Mouse (Mus musculus) forebrain, embryonic 10.5 days (tissue): ENCODE results near the gene Ehmt2. TPM values are rescaled to one million over a fixed set of nuclear protein-coding genes. Genes with fewer than 3 reads are reported as not detected.

Experiments used
- DNase-seq: peaks from one replicate; pipeline ENCODE4 v3.0.0-alpha.2; 2017; ENCODE audit warnings: low spot score; ENCODE audit errors: extremely low spot score
- H3K27ac ChIP-seq: fragments of 300-500 bp; sonication (generic); 2 replicates; pipeline ENCODE4 v1.5.1; 2016; ENCODE audit warnings: mild to moderate bottlenecking
- H3K27me3 ChIP-seq: fragments of 300-500 bp; sonication (generic); 2 replicates; pipeline ENCODE4 v1.6.1; 2016; ENCODE audit warnings: mild to moderate bottlenecking; ENCODE audit not compliant: poor library complexity, severe bottlenecking
- H3K36me3 ChIP-seq: fragments of 300-500 bp; sonication (generic); replicated peaks from 2 replicates; pipeline ENCODE4 v1.6.1; 2016; ENCODE audit warnings: mild to moderate bottlenecking, moderate library complexity
- H3K4me1 ChIP-seq: fragments of 300-500 bp; sonication (generic); 2 replicates; pipeline ENCODE4 v1.6.1; 2016
- H3K4me3 ChIP-seq: fragments of 300-500 bp; sonication (generic); 2 replicates; pipeline ENCODE4 v1.5.1; 2016; ENCODE audit warnings: mild to moderate bottlenecking, moderate library complexity
- H3K9me3 ChIP-seq: fragments of 300-500 bp; sonication (generic); 2 replicates; pipeline ENCODE4 v1.6.1; 2016; ENCODE audit warnings: mild to moderate bottlenecking, moderate library complexity
- WGBS: fragments of 180-500 bp; shearing (Covaris S2); methylation state at CpG from one replicate; pipeline ENCODE4 v1.1.7; 2016; 5-methylcytosine and 5-hydroxymethylcytosine counted together
- polyA plus RNA-seq: library from polyadenylated mRNA; unstranded; fragments of >200 nt; fragmentation: Nextera tagmentation; extraction: Ambion mirVana; gene quantifications from 2 replicates; pipeline ENCODE4 v1.2.1, GENCODE M21; 2016

Ehmt2 gene
- polyA plus RNA-seq, 1 experiment from 2014 or later: 98.8 TPM

DNA sequence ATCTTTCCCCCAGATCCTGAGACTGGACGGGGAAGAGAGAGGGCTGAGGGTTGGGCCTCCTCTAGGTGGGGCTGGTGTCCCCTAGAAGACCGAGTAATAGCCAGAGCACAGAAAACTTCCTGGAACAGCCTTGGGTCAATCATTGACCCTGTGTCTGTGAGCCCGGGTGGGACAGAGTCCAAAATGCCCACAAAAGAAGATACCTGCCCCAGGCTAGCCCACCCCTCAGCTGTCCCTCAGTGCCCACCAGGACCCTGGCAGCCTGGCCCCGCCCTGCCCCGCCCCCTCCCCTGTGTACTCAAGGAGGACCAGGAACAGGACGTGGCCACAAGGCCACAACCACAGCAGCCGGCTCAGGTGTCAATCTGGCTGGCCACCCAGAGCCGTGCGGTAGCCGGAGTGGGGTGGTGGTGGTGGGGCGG is 17.2 kb downstream of the Ehmt2 start:
- Histone ChIP-seq H3K9me3 (no peaks in the 10 kb centered on the region), H3K36me3 (peaks cover 39% of the 10 kb centered on the region), H3K27ac (peak overlapping the region; percentile 48), H3K27me3 (no peaks in the 10 kb centered on the region), H3K4me3 (peak overlapping the region; percentile 11; the same call in 1 of the 2 replicates), H3K4me1 (peaks cover 16% of the 10 kb centered on the region)
- 21% methylated on average over 11 of the region's 11 CpGs for WGBS
- no peak for DNase-seq

DNA sequence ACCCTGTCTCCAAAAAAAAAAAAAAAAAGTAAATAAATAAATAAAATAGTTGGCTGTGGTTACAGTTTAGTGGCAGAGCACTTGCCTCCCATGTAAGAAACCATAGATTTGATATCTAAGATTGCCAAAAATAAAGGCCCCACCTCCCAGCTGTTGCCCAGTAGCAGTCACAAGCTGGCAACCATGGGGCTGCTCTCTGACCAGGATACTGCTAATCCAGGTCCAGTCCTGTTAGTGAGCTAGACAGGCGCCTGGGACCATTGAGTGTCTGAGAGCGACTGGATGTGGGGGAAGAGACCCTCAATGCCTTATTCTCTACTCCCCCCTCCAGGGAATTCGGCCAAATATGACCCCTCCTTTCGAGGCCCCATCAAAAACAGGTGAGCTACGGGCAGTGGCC is 18.0 kb downstream of the Ehmt2 start:
- Histone ChIP-seq H3K9me3 (no peaks in the 10 kb centered on the region), H3K27me3 (no peaks in the 10 kb centered on the region), H3K27ac (no peak overlapping the region), H3K4me1 (peaks cover 16% of the 10 kb centered on the region), H3K4me3 (no peak overlapping the region), H3K36me3 (peaks cover 30% of the 10 kb centered on the region)
- no peak for DNase-seq
- WGBS: 89% methylated on average over 5 of the region's 5 CpGs

DNA sequence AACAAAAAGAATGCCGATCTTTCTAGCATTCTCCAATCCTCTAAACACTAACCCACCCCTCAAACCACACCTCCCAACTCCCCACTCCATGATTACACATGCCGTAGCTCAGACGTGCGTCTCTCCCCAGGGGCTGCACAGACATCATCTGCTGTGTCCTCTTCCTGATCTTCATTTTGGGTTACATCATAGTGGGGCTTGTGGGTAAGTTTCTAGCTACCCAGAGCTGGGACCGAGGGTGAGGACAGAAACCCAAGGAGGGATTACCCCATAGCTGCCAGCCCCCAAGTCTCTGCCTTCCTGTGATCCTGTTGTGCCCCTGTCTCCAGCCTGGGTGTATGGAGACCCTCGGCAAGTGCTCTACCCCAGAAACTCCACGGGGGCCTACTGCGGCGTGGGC is 18.9 kb downstream of the Ehmt2 start:
- no peak for DNase-seq
- H3K4me3 ChIP-seq: no peak overlapping the region
- WGBS: 89% methylated on average over 9 of the region's 9 CpGs

DNA sequence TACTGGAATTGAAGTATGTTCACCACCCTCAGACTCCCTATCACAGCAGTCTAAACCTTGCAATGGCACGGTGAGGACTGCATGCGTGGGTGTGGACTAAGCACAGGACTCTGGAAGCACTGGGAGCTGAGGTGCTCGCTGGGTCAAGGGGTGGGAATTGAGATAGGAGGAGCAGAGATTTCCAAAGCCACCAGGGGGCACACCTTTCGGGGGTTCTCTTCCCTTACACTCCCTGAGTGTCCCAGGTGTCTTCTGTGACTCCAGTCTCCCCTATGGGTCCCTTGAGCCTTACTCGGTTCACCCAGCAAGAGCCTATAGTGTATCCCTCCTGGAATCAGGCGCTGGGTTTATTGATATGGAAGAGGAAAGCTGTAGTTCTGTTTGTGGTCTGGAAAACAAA is 24.7 kb downstream of the Ehmt2 start:
- H3K27ac ChIP-seq: no peak overlapping the region
- H3K4me1 ChIP-seq: no peaks in the 10 kb centered on the region
- H3K27me3 ChIP-seq: no peaks in the 10 kb centered on the region
- 62% methylated on average over 6 of the region's 6 CpGs for WGBS
- H3K4me3 ChIP-seq: no peak overlapping the region
- no peak for DNase-seq
- H3K9me3 ChIP-seq: no peaks in the 10 kb centered on the region
- H3K36me3 ChIP-seq: no peaks in the 10 kb centered on the region

More for the DNA sequence above, 18.9 kb downstream of the Ehmt2 start:
- no peaks in the 10 kb centered on the region for H3K27me3 ChIP-seq
- H3K4me1 ChIP-seq: peaks cover 16% of the 10 kb centered on the region
- H3K27ac ChIP-seq: no peak overlapping the region
- peaks cover 21% of the 10 kb centered on the region for H3K36me3 ChIP-seq
- no peaks in the 10 kb centered on the region for H3K9me3 ChIP-seq

DNA sequence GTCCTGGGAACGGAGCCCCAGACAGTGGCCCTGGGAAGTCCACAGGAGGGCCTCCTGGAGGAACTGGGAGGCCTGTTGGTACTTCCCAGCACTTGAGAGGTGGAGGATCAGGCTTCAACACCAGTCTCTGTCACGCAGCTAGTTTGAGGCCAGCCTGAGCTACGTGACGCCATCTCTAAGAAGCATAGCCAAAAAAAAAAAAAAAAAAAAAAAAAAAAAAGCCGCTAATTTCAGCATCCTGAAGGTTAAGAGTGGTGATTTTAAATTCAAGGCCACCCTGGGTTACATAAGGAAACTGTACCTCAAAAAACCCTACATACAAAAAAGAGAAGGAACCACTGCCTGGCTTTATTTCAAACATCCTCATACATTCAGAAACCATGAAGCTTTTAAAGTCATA is 26.0 kb downstream of the Ehmt2 start:
- Histone ChIP-seq H3K27ac (no peak overlapping the region), H3K4me1 (no peaks in the 10 kb centered on the region), H3K27me3 (no peaks in the 10 kb centered on the region), H3K36me3 (no peaks in the 10 kb centered on the region), H3K4me3 (no peak overlapping the region), H3K9me3 (no peaks in the 10 kb centered on the region)
- no peak for DNase-seq
- 72% methylated on average over 5 of the region's 5 CpGs for WGBS

DNA sequence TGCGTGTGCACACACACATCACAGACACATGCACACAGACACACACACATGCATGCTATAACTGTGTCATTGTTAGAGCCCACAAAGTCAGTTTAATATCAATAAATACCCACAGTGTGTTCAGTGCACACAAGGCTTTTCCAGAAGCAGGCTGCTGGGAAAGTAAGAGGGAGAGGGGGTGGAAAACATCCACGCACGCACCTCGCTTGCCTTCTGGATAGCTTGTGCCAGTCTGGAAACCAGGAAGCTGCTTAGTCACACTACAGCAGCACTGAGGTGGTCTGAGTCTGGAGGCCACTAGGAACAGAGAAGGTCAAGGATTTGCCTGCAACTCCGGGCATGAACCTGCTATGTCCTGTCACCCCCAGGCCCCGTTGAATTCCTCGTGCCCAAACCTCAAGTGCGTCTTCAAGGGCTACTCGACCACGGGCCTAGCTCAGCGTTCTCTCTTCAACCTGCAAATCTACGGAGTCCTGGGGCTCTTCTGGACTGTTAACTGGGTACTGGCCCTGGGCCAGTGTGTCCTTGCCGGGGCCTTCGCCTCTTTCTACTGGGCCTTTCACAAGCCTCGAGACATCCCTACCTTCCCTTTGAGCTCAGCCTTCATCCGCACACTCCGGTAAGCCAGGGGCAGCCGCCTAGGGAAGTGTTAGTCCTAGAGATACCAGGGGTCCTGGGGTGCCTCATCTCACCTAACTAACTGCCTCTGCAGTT is 29.2 kb downstream of the Ehmt2 start:
- no peaks in the 10 kb centered on the region for H3K9me3 ChIP-seq
- no peak overlapping the region for H3K4me3 ChIP-seq
- 89% methylated on average over 18 of the region's 18 CpGs for WGBS
- H3K27me3 ChIP-seq: peaks cover 7% of the 10 kb centered on the region
- peaks cover 18% of the 10 kb centered on the region for H3K4me1 ChIP-seq
- H3K36me3 ChIP-seq: no peaks in the 10 kb centered on the region
- DNase-seq: no peak
- H3K27ac ChIP-seq: no peak overlapping the region

DNA sequence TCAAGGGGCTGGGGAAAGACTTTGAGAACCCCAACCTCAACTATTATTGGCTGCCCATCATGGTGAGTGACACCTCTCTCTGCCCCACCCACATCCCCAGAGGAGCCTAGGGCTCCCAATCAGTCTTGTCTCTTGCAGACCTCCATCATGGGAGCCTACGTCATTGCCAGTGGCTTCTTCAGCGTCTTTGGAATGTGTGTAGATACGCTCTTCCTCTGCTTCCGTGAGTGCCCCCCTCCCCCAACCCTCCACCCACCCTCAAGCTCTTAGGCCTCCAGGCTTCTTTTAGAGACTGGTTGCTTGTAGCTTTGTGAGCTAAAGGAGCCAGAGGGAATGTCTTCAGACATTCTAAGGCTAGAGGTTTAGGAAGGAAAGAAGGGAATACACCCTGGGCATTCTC is 30.6 kb downstream of the Ehmt2 start:
- WGBS: 80% methylated on average over 4 of the region's 4 CpGs
- Histone ChIP-seq H3K9me3 (no peaks in the 10 kb centered on the region), H3K27ac (no peak overlapping the region), H3K4me1 (peaks cover 22% of the 10 kb centered on the region), H3K27me3 (peaks cover 12% of the 10 kb centered on the region), H3K4me3 (no peak overlapping the region), H3K36me3 (peaks cover under 1% of the 10 kb centered on the region; the same call in 1 of the 2 replicates)
- DNase-seq: no peak

DNA sequence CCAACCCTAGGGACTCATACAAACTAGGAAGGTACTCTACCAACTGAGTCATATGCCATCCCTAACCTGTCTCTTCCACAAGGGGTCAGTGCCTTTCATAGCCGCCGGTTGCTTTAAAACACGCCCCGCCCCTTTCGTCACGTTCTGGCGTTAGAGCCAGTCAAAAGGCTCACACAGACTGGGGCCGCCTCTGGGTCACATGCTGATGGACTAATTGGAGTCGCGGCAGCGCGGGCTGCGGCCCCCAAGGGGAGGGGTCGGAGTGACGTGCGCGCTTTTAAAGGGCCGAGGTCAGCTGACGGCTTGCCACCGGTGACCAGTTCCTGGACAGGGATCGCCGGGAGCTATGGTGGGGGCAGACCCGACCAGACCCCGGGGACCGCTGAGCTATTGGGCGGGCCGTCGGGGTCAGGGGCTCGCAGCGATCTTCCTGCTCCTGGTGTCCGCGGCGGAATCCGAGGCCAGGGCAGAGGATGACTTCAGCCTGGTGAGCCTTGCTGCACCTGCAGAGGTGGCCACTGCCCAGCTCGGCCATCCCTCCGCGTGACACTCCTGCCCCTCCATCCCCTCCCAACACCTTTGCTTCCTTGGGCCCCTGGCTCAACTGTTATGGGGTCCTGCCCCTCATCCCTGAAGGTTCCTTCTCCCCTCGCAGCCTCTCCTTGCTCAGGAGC is 32.9 kb downstream of the Ehmt2 start, which contains the start of gene Neu1:
Gene Neu1, plus strand, starts transcription at position 193 of the 674 bp plus-strand sequence.
- Histone ChIP-seq H3K27me3 (peaks cover 12% of the 10 kb centered on the region), H3K4me1 (peaks cover 38% of the 10 kb centered on the region), H3K27ac (peak within 1 kb of the TSS; percentile 84), H3K4me3 (peak within 1 kb of the TSS; percentile 78), H3K9me3 (no peaks in the 10 kb centered on the region), H3K36me3 (peaks cover 21% of the 10 kb centered on the region)
- peak; percentile 99 for DNase-seq
- WGBS: under 1% methylated on average over 38 of the region's 38 CpGs

DNA sequence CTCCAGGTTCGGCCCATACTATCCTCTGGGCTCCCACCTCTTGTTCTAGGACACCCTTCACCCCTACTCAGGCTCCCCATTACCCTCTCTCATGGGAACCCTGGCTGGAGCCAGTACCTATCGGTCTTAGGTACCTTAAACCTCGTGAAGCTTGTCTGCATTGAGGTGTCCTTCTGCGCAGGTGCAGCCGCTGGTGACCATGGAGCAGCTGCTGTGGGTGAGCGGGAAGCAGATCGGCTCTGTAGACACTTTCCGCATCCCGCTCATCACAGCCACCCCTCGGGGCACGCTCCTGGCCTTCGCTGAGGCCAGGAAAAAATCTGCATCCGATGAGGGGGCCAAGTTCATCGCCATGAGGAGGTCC is 33.4 kb downstream of the Ehmt2 start:
- H3K4me3 ChIP-seq: peak overlapping the region; percentile 78
- no peak for DNase-seq
- peaks cover 21% of the 10 kb centered on the region for H3K36me3 ChIP-seq
- H3K9me3 ChIP-seq: no peaks in the 10 kb centered on the region
- peaks cover 12% of the 10 kb centered on the region for H3K27me3 ChIP-seq
- H3K4me1 ChIP-seq: peaks cover 38% of the 10 kb centered on the region
- 13% methylated on average over 14 of the region's 14 CpGs for WGBS
- H3K27ac ChIP-seq: peak overlapping the region; percentile 84

DNA sequence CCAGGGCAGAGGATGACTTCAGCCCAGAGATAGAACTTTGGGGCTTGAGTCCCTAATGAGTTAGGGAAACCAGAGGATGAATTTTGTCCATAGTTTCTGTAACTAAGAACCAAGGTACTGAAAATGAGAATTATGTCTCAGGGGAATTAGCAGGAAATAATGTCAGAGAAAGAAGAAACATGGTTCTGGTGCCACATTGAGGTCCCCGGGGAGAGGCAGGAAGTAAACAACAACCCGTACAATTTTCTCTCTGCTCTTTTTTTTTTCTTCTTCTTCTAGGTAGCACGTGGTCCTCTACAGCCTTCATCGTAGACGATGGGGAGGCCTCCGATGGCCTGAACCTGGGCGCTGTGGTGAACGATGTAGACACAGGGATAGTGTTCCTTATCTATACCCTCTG is 34.0 kb downstream of the Ehmt2 start:
- WGBS: 91% methylated on average over 8 of the region's 8 CpGs
- Histone ChIP-seq H3K4me3 (peak overlapping the region; percentile 78), H3K4me1 (peaks cover 38% of the 10 kb centered on the region), H3K36me3 (peaks cover 21% of the 10 kb centered on the region), H3K9me3 (no peaks in the 10 kb centered on the region), H3K27me3 (peaks cover 12% of the 10 kb centered on the region), H3K27ac (peak overlapping the region; percentile 84; the same call in 1 of the 2 replicates)
- DNase-seq: no peak

DNA sequence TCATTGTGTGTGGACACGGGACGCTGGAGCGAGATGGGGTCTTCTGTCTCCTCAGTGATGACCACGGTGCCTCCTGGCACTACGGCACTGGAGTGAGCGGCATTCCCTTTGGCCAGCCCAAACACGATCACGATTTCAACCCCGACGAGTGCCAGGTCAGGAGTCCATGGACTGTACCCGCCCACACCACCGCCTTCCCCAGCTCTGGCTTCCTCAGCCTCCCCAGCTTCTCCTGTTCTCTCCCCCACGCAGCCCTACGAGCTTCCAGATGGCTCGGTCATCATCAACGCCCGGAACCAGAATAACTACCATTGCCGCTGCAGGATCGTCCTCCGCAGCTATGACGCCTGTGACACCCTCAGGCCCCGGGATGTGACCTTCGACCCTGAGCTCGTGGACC is 35.8 kb downstream of the Ehmt2 start:
- 68% methylated on average over 24 of the region's 24 CpGs for WGBS
- peaks cover 12% of the 10 kb centered on the region for H3K27me3 ChIP-seq
- H3K4me3 ChIP-seq: peak overlapping the region; percentile 18
- H3K27ac ChIP-seq: peak overlapping the region; percentile 30; the same call in 1 of the 2 replicates
- peaks cover 21% of the 10 kb centered on the region for H3K36me3 ChIP-seq
- H3K9me3 ChIP-seq: no peaks in the 10 kb centered on the region
- peaks cover 38% of the 10 kb centered on the region for H3K4me1 ChIP-seq
- no peak for DNase-seq

DNA sequence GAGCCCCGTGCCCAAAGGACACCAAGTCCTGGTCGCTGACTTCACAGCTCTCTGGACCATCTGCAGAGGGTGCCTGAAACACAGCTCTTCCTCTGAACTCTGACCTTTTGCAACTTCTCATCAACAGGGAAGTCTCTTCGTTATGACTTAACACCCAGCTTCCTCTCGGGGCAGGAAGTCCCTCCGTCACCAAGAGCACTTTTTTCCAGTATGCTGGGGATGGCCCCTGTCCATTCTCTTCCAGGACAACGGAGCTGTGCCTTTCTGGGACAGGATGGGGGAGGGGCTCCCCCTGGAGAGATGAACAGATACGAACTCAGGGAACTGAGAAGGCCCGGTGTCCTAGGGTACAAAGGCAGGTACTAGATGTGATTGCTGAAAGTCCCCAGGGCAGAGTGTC is 36.6 kb downstream of the Ehmt2 start:
- 54% methylated on average over 8 of the region's 8 CpGs for WGBS
- DNase-seq: no peak
- no peak overlapping the region for H3K27ac ChIP-seq
- H3K9me3 ChIP-seq: no peaks in the 10 kb centered on the region
- H3K4me3 ChIP-seq: no peak overlapping the region
- peaks cover 12% of the 10 kb centered on the region for H3K27me3 ChIP-seq
- peaks cover 21% of the 10 kb centered on the region for H3K36me3 ChIP-seq
- H3K4me1 ChIP-seq: peaks cover 38% of the 10 kb centered on the region

DNA sequence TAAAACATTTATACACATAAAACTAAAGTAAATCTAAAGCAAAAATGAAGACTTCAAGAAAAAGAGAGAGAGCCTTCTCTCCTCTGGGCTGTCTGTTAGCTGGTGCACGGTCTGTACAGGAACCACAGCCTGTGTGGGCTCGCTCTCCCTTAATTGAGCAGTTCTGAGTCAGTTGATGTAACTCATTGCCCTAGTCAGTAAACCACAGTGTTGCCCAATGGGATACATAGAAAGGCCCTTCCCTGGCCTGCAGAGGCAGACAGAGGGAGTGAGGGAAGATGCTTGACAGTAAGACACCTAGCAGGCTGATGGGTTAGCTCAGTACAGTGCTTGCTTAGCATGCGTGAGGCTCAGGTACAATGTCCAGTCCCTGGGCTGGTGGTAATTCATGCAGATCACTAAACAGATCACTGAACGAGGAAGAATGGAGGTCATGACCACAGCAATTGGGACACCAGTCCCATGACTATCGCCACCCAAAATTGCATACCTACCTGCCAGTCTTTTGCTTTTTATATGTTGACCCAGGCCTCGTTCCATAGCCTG is 39.8 kb downstream of the Ehmt2 start:
- Histone ChIP-seq H3K36me3 (peaks cover 21% of the 10 kb centered on the region), H3K27me3 (no peaks in the 10 kb centered on the region; the same call in 1 of the 2 replicates), H3K4me1 (peaks cover 35% of the 10 kb centered on the region), H3K4me3 (no peak overlapping the region), H3K9me3 (no peaks in the 10 kb centered on the region), H3K27ac (no peak overlapping the region)
- WGBS: 91% methylated on average over 6 of the region's 6 CpGs
- no peak for DNase-seq
